Mouse (Mus musculus): Measurements from ENCODE around the gene Ror2.

- TF ChIP-seq CTCF (IDR thresholded peaks at IDR 0.05; ENCODE audit: low read depth, low read length) (no peak), POLR2A (IDR thresholded peaks at IDR 0.05; ENCODE audit: extremely low read depth, insufficient read depth, low read length) (no peak)
Observed at GRCm38 (mm10) chr13:53156911-53157310, 129.0 kb downstream of the Ror2 start.

Measured in liver, adult 2 months (tissue).